Mouse (Mus musculus) spleen, postnatal 0 days (tissue): ENCODE results near the gene Trp53i11. TPM values are rescaled to one million over a fixed set of nuclear protein-coding genes. Genes with fewer than 3 reads are reported as not detected.

Experiments used
- polyA plus RNA-seq: library from polyadenylated mRNA; unstranded; fragments of >200 nt; fragmentation: Nextera tagmentation; extraction: Ambion mirVana; gene quantifications from 2 replicates; pipeline ENCODE4 v1.2.1, GENCODE M21; 2015

The Trp53i11 gene
- 7.5 and 9.3 TPM in 2 replicates for polyA plus RNA-seq

GRCm38 (mm10) chr2:93187323-93187996 is at the start of gene Trp53i11:
TSS of gene Trp53i11 (plus strand) at chr2:93187548.

Other genes starting within 250 kb of the Trp53i11 start
- gene Prdm11, start 141.4 kb upstream of the Trp53i11 start, polyA plus RNA-seq: 3.4 and 3.5 TPM in 2 replicates
- gene Tspan18, start 147.0 kb downstream of the Trp53i11 start, polyA plus RNA-seq: 9.3 and 9.6 TPM in 2 replicates